Mouse (Mus musculus) midbrain, embryonic 13.5 days (tissue): ENCODE measurements at regions not wholly inside any gene's neighbourhood (a gene's known extent, or its start where the extent isn't known, plus 50 kb on each side); places are given as distances from the start of the nearest gene placed in this dataset.

Experiments used
- ATAC-seq: fragments of 200-750 bp; cut with Nextera tagmentation; 2 replicates; pipeline ENCODE4 v1.8.0; 2017; ENCODE audit warnings: mild to moderate bottlenecking, moderate TSS enrichment, moderate library complexity
- H3K27ac ChIP-seq: fragments of 300-500 bp; sonication (generic); 2 replicates; pipeline ENCODE4 v1.5.1; 2015; ENCODE audit warnings: inconsistent platforms, mild to moderate bottlenecking, moderate library complexity
- H3K27me3 ChIP-seq: fragments of 300-500 bp; sonication (generic); 2 replicates; pipeline ENCODE4 v1.6.1; 2015; ENCODE audit warnings: mild to moderate bottlenecking, inconsistent platforms
- H3K36me3 ChIP-seq: fragments of 300-500 bp; sonication (generic); 2 replicates; pipeline ENCODE4 v1.6.1; 2015; ENCODE audit warnings: mild to moderate bottlenecking, inconsistent platforms
- H3K4me1 ChIP-seq: fragments of 300-500 bp; sonication (generic); replicated peaks from 2 replicates; pipeline ENCODE4 v1.6.1; 2015; ENCODE audit warnings: inconsistent platforms
- H3K4me2 ChIP-seq: fragments of 300-500 bp; sonication (generic); replicated peaks from 2 replicates; pipeline ENCODE4 v1.6.1; 2015; ENCODE audit warnings: moderate library complexity, mild to moderate bottlenecking, inconsistent platforms
- H3K4me3 ChIP-seq: fragments of 300-500 bp; sonication (generic); replicated peaks from 2 replicates; pipeline ENCODE4 v1.5.1; 2015; ENCODE audit warnings: mild to moderate bottlenecking, inconsistent platforms
- H3K9ac ChIP-seq: fragments of 300-500 bp; sonication (generic); replicated peaks from 2 replicates; pipeline ENCODE4 v1.6.1; 2015; ENCODE audit warnings: mild to moderate bottlenecking, inconsistent platforms
- H3K9me3 ChIP-seq: fragments of 300-500 bp; sonication (generic); 2 replicates; pipeline ENCODE4 v1.6.1; 2016; ENCODE audit warnings: mild to moderate bottlenecking, inconsistent platforms
- WGBS: fragments of 180-500 bp; shearing (Covaris S2); methylation state at CpG from one replicate; pipeline ENCODE4 v1.1.7; 2015; 5-methylcytosine and 5-hydroxymethylcytosine counted together

DNA sequence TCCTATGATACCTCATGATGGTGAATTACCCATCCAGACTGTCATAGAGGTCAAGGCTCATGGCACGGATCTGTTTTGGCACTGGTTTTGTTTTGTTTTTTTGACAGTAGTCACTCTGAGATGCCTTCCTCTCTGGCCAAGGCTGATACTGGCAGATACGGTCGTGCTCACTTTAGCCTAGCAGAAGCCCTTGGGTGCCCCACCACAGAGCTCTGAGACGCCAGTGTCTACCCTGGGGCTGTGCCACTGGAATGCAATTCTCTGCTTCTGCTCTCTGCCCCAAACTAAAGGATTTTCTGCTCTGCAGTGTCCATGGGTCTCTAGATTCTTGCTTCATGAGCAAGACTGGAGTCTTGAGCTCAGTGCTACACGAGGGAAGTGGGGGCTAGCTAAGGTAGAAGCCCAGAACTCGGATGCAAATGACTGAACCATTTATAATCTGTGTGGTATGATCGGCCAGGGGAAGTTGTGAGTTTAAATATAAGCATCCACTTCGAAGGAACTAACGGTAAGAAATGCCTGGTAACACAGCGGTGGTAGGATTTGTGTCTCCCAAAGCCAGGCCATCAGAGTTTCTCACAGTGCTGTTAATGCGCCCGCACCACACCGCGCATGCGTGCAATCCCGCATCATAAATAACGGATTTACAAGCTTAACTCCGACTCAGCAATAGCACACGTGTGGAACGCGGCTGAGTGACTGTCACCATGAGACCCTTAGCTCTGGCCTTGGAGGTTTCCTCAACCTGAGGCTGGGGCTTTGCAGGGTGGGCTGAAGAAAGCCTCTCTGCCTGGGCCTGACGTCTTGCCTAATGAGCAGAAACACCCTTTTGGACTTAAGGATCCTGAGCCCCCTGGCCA, 177.6 kb downstream of the Bcl11a start:
- WGBS = 87% methylated on average over 22 of the region's 22 CpGs
- Histone ChIP-seq H3K9me3 (no peaks in the 10 kb centered on the region), H3K36me3 (no peaks in the 10 kb centered on the region), H3K4me1 (peaks cover 9% of the 10 kb centered on the region), H3K27me3 (no peaks in the 10 kb centered on the region), H3K27ac (no peak overlapping the region), H3K4me3 (no peak overlapping the region), H3K4me2 (no peak overlapping the region), H3K9ac (no peak overlapping the region)
- ATAC-seq = no peak

DNA sequence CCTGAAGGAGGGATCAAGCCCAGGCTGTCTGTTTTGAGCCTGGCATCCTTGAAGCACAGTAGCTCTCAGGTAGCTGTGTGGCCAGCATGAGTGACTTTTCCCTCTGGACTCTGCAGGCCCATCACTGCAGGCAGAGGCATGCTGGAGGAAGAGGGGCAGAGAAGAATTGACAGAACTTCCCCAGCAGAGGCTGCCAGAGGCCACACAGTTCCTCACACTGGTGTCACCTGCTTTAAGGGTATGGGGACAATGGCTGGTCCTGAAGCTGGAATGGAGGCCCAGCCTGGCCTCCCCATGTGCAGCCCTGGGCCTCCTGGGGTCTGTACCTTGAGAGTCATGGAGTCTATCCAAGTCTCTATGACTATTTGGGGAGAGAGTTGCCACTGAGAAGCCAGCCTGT, 179.9 kb downstream of the Bcl11a start:
- Histone ChIP-seq H3K4me3 (no peak overlapping the region), H3K27ac (no peak overlapping the region), H3K9me3 (no peaks in the 10 kb centered on the region), H3K27me3 (no peaks in the 10 kb centered on the region), H3K4me1 (no peaks in the 10 kb centered on the region), H3K4me2 (no peak overlapping the region), H3K9ac (no peak overlapping the region), H3K36me3 (no peaks in the 10 kb centered on the region)
- no peak for ATAC-seq

DNA sequence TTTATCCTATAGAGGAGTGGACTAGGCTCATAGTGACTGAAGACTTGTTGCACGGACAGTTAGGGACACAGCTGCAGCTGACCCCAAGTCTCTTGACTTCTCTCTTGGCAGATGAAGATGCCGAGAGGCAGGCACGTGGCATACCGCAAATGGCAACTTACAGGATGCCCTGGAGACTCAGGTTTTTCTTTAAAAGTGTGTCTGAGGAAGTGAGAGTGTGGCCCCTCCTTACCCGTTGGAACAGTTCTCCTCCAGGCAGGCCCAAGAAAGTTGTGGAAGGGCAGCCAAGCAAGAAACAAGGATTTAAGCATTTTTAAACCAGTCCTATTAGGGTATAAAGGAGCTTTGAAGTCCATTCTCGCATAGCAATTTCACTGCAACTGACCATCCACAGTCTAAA, 180.5 kb downstream of the Bcl11a start:
- Histone ChIP-seq H3K4me1 (no peaks in the 10 kb centered on the region), H3K36me3 (no peaks in the 10 kb centered on the region), H3K9me3 (no peaks in the 10 kb centered on the region), H3K9ac (no peak overlapping the region), H3K27me3 (no peaks in the 10 kb centered on the region), H3K4me2 (no peak overlapping the region), H3K27ac (no peak overlapping the region), H3K4me3 (no peak overlapping the region)
- 75% methylated on average over 6 of the region's 6 CpGs for whole genome bisulfite sequencing
- ATAC-seq = no peak

DNA sequence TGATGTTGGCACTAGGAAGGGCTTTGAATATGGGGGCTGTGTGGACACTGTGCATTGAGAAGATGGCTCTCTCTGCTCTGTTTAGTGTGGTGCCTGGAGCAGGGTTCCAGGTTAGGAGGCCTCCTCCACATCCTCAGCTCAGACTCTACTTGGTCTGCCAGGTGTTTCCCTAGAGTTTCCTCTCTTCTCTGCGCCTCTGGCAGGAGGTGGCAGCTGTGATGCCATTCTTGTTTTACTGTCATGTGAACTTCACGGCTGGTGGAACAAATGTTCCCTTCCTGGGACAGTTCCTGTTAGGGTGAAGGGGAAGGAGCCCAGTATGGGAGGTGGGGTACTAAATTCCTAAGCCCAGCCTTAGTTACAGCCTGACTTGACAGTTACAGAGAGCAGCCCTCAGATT, 181.8 kb downstream of the Bcl11a start:
- H3K4me1 ChIP-seq = no peaks in the 10 kb centered on the region

DNA sequence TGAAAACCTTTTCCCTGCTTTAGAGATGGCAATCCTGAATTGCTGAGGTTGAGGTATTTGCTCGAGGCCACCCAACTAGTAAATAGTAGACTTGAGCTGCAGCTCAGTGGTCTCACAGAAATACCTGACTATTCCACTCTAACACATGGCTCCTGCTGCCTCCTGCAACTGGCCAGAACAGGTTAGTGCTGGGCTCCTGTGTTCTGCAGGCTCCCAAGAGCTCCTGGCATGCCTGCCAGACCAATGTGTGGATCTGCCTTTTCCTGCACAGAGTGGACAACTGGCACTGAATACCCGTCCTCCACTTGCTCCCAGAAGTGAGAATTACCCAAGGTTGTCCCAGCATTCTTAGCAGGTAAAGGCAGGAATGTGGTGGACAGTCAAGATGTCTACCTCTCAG, 191.2 kb downstream of the Bcl11a start:
- no peak overlapping the region for H3K4me2 ChIP-seq
- no peaks in the 10 kb centered on the region for H3K27me3 ChIP-seq
- no peak overlapping the region for H3K27ac ChIP-seq
- no peaks in the 10 kb centered on the region; the same call in 1 of the 2 replicates for H3K4me1 ChIP-seq
- no peaks in the 10 kb centered on the region for H3K9me3 ChIP-seq
- no peak overlapping the region for H3K9ac ChIP-seq
- WGBS = 79% methylated on average over 2 of the region's 2 CpGs
- H3K4me3 ChIP-seq = no peak overlapping the region
- H3K36me3 ChIP-seq = no peaks in the 10 kb centered on the region
- no peak for ATAC-seq

More for the DNA sequence above, 181.8 kb downstream of the Bcl11a start:
- Histone ChIP-seq H3K9ac (no peak overlapping the region), H3K4me2 (no peak overlapping the region), H3K36me3 (no peaks in the 10 kb centered on the region), H3K4me3 (no peak overlapping the region), H3K27me3 (no peaks in the 10 kb centered on the region), H3K27ac (no peak overlapping the region), H3K9me3 (no peaks in the 10 kb centered on the region)
- WGBS = 83% methylated on average over 2 of the region's 2 CpGs
- no peak for ATAC-seq

DNA sequence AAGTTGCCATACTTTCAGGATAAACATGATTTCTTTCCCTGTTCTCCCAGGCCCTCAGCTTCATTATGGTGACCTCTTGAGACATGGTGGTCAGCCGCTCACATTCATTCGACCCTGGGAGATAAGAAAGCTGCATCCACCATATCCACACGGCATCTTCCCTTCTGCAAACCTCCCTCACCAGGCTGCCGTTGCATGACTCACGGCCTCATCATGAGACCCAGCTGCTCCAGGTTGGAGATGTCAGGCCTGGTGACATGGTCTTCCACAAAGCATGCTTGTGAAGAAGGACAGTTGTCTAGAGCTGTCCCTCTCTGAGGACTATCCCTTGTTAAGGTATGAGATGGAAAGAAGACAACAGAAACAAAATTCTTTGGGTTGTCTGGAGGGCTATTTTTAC, 203.8 kb downstream of the Bcl11a start:
- H3K27me3 ChIP-seq = peaks cover 6% of the 10 kb centered on the region; the same call in 1 of the 2 replicates
- WGBS = 84% methylated on average over 5 of the region's 5 CpGs
- no peak overlapping the region for H3K27ac ChIP-seq
- H3K36me3 ChIP-seq = no peaks in the 10 kb centered on the region
- H3K4me2 ChIP-seq = no peak overlapping the region
- H3K9me3 ChIP-seq = no peaks in the 10 kb centered on the region
- no peak overlapping the region for H3K9ac ChIP-seq
- ATAC-seq = no peak
- H3K4me3 ChIP-seq = no peak overlapping the region
- H3K4me1 ChIP-seq = peaks cover 43% of the 10 kb centered on the region

DNA sequence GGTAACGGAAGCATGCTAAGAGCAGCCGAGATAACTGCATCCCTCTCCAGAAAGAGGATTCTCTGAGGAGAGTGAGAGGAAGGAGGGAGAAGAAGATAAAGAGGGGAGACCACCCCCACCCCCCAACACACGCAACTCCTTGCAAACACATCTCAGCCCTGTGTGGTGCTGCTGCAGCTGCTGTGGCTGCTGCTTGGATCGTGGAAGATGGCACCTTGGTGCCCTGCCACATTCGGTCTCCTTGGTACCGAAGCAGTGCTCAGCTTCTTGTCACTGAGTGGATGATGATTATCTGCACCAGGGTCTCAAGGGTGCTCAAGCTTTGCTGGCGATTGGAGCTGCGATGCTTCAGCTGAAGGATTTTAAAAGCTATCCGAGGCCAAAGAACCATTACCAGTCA, 204.7 kb downstream of the Bcl11a start:
- Histone ChIP-seq H3K36me3 (no peaks in the 10 kb centered on the region), H3K4me1 (peaks cover 51% of the 10 kb centered on the region), H3K27me3 (peaks cover 6% of the 10 kb centered on the region; the same call in 1 of the 2 replicates), H3K9me3 (no peaks in the 10 kb centered on the region), H3K4me2 (peak overlapping the region; percentile 31), H3K9ac (no peak overlapping the region; the same call in 1 of the 2 replicates), H3K27ac (peak overlapping the region; percentile 63), H3K4me3 (no peak overlapping the region)
- ATAC-seq = peak; percentile 49
- WGBS = 27% methylated on average over 9 of the region's 9 CpGs

DNA sequence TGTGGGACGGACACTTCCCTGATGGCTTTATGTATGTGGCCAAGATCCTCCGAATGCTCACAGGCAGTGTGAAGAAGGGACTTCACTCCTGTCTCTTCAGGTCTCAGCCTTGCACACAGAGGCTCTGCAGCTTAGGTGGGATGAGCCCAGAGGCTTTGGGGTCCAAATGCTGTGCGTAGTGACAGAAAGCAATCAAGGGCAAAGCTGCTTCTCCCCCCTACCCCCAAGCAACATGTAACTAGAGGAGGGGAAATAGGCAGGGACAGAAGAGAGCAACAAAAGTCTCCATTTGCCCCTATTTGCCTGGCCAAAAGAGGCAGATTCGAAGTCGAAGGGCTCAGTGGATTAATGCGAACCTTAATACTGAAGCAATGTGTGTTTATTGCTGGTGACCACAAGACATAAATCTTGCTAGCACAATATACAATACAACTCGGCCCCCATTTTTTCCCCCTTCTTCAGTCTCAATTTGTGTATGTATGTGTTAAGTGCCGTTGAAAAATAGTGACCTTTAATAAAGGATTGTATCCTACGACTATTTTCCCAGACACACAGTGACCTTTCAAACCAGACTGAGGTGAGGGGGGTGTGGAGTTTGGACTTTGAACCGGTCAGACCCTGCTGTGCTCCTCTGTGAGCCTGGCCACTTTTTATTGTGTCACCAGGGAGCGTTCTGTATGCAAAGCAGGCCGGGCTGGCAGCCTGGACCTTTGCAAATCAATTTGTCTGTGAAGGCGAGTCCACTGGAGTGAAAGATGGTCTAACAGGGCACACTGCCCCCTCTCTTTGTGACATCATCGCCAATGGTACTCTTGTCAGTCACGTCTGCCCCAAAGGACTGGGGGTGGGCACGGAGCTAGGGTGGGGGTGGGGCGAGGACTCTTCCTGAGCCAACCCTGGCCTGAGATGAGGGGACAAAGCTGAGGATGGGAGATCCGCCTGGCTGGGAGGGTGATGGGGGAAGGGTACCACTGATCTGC, 208.6 kb downstream of the Bcl11a start:
- Histone ChIP-seq H3K27ac (peak overlapping the region; percentile 74), H3K4me3 (no peak overlapping the region), H3K9ac (no peak overlapping the region), H3K4me2 (peak overlapping the region; percentile 17), H3K4me1 (peaks cover 53% of the 10 kb centered on the region), H3K27me3 (peaks cover 6% of the 10 kb centered on the region; the same call in 1 of the 2 replicates), H3K36me3 (no peaks in the 10 kb centered on the region), H3K9me3 (no peaks in the 10 kb centered on the region)
- WGBS = 5% methylated on average over 18 of the region's 18 CpGs
- ATAC-seq = peak; percentile 87

DNA sequence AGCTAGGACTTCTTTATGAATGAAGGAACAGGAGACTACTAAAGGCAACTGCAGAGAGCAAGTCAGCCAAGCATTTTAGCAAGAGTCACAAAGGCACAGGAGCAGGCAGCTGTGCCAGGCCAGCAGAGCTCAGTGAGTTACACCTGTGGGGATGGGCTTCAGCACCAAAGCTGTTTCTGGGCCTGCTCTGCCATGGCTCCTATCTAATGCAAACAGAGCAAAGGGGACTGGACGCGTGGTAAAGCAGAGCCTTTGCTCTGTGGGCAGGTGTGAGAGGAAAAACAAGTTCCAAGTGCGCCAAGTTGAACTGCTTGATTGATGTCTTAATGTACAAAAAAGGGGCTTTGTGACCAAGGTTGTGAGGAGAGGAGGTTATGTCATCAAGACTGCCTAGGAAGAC, 215.4 kb downstream of the Bcl11a start:
- no peak overlapping the region for H3K9ac ChIP-seq
- H3K4me3 ChIP-seq = no peak overlapping the region
- H3K27ac ChIP-seq = no peak overlapping the region
- no peaks in the 10 kb centered on the region for H3K27me3 ChIP-seq
- ATAC-seq = no peak
- 76% methylated on average over 3 of the region's 3 CpGs for WGBS
- no peaks in the 10 kb centered on the region for H3K36me3 ChIP-seq
- peaks cover 22% of the 10 kb centered on the region for H3K4me1 ChIP-seq
- H3K9me3 ChIP-seq = no peaks in the 10 kb centered on the region
- no peak overlapping the region for H3K4me2 ChIP-seq

DNA sequence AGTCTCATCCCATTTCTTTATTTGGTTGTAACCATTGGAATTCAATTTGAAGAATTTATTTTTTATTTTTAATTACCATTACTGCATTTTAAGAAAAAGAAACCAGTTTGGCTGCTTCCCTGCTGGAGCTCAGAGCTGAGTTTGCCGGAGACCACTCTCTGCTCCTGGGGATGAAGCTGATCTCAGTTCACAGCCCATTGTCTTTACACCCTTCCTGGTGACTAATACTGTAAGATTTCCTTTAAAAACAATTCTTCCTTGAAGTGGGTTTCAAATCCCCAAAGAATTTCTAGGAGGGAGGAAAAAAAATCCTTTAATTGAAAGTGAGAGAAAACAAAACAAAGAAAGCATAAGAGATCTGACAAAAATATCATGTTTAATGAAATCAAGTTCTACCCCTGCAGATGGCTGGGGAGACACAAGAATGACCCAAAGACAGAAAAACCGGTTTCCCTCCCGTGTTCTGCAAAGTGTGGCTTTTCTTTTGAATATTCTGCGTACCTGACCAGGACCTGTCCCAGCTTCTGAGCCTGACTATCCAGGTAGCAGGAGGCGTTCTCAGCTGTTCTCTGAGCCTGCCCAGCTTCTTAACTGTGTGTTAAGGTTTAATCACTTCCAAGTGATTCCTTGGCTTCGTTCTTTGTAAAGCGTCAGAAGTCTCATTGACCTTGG, 216.1 kb downstream of the Bcl11a start:
- H3K9me3 ChIP-seq = no peaks in the 10 kb centered on the region
- 69% methylated on average over 7 of the region's 7 CpGs for WGBS
- H3K27me3 ChIP-seq = no peaks in the 10 kb centered on the region
- H3K4me2 ChIP-seq = no peak overlapping the region
- no peak overlapping the region for H3K27ac ChIP-seq
- no peak overlapping the region for H3K9ac ChIP-seq
- no peak overlapping the region for H3K4me3 ChIP-seq
- no peaks in the 10 kb centered on the region for H3K36me3 ChIP-seq
- no peak for ATAC-seq
- peaks cover 22% of the 10 kb centered on the region for H3K4me1 ChIP-seq

DNA sequence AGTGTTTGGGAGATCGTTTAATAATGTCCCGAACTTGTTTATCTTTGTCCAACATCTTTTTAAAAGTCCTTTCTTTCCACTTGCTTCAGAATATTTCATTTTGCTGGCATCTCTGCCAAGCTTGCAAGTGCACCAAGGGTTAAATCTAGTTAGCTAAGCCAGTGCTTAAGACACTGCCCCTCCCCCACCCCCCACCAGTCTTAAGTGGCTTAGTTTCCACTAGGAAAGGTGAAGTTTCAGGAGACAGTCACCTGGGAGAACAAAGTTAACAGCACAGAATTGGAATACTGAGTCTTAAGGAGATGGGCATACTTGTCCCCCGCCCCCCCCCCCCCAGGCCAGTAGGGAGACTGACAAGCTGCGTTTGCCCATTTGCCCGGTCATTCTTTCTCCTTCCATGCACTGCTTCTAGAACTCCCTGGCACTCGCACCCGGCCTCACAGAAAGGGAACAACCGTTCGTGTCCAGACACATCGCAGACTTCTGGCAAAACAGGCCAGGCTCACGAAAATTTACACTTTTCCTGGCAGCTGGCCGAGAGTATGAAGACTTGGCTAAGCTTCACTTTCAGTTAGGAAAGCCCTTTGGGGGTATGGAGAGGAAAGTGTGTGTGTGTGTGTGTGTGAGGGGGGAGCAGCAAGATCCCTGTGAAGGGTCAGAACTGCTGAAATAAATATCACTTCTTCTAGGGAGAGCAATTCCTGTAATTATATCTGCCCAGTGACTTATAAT, 219.2 kb downstream of the Bcl11a start:
- H3K9ac ChIP-seq = no peak overlapping the region
- peaks cover 22% of the 10 kb centered on the region for H3K4me1 ChIP-seq
- WGBS = 32% methylated on average over 12 of the region's 12 CpGs
- H3K9me3 ChIP-seq = no peaks in the 10 kb centered on the region
- no peak overlapping the region for H3K4me2 ChIP-seq
- ATAC-seq = no peak
- no peak overlapping the region for H3K4me3 ChIP-seq
- H3K36me3 ChIP-seq = no peaks in the 10 kb centered on the region
- H3K27ac ChIP-seq = no peak overlapping the region
- no peaks in the 10 kb centered on the region for H3K27me3 ChIP-seq
